Mouse (Mus musculus): ENCODE measurements around the gene Pdzrn3.

- TF ChIP-seq NELFE (IDR thresholded peaks at IDR 0.05; ENCODE audit: low read depth, low read length) (no peak), CHD2 (IDR thresholded peaks at IDR 0.05; ENCODE audit: low read length) (no peak), EP300 (IDR thresholded peaks at IDR 0.05; ENCODE audit: low read depth in 1 of 2, low read length in 2 of 2) (no peak)
Measured at GRCm38 (mm10) chr6:101322580-101322979, 55.1 kb downstream of the Pdzrn3 start.
